Mouse (Mus musculus) liver (tissue): ENCODE measurements at regions not wholly inside any gene's neighbourhood (a gene's known extent, or its start where the extent isn't known, plus 50 kb on each side); places are given as distances from the start of the nearest gene placed in this dataset.

Source experiments
- DNase-seq: peaks from one replicate; pipeline ENCODE4 v3.0.0-alpha.2; 2020; ENCODE audit warnings: mixed read lengths

DNA sequence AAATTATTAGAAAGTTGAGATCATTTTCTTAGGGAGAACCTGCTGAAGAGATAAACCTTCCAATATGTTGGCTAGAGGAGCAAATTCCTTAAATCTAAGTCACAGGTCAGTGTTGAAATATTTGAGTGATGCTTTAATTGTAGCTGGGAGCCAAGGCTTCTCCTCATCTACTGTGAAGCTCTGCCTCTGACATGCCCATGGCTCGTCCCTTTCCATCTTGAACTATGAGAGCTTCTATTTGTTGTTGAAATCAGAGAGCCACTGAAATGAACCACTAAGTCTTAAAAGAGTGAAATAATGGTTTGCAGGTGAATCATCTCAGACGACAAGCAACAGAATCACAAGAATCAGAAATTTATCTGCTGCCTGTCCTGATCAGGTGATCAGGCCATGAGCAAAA, 579.0 kb upstream of the Intu start:
- no peak for DNase-seq

DNA sequence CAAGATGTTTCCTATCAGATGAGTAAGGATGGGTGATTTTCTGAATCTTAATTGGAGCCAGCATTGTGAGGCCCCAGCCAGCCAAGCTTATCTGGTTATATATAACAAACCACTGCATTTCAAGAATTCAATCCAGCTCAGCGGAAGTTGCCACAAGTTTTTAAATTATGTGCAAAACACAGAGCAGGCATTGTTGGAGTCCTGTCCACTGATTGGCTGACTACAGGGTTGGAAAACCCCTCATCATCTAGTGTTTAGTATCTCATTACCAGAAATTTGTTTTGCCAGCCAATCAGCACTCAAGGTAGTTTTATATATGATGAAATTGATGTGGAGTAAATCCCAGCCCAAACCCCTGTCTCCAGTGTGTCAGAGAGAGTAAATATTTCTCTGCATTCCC, 578.5 kb upstream of the Intu start:
- no peak for DNase-seq

DNA sequence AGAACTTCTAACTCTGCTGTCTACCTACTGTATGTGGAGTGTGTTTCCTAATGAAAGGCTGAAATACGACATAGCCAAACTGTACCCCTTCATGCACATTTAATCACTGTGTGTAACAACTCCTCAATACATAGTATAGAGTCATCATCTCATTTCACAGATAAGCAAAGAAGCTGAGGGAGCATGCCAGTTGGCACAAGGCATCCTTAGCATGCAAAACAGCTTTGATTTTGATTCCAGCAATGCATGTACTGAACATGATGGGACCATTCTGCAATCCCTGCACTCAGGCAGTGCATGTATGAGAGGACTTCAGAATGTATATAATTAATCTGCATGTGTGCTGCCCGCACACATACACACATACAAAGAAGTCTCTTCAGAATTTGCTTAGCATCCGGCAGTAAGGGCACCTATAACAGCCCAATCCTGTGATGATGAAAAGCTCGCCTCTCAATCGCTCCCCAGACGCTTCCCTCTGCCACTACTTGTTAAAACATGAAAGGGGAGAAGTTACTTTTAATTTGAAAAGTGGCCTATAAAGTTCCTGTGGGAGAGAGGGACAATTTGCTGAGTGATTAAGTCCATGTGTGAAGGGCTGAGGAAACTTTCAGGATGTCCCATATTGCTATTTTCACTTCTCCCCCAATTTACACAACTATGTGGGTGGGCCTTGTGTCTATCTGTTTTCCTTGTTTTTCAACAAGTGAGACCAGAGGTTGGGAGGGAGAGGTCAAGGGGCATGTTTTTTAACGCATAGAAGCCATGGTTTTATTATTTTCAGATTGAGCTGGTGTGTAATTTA, 569.0 kb upstream of the Intu start:
- no peak for DNase-seq

DNA sequence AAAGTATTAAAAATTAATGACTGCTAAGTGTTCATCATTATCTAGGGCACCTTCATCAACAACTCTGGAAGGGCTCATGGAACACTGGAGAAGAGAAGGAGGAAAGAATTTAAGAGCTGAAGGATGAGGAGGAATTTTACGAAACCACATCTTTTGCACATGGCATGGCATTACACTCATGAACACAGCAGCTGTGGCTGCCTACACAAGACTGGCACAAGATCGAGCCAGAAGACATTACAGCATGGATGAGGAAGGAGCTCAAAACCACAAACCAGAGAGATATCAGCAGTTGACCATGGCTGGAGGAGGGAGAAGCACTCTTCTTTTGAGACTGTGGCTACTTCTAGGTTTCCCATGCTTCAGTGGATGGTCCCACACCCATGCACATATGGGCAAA, 565.7 kb upstream of the Intu start:
- no peak for DNase-seq

DNA sequence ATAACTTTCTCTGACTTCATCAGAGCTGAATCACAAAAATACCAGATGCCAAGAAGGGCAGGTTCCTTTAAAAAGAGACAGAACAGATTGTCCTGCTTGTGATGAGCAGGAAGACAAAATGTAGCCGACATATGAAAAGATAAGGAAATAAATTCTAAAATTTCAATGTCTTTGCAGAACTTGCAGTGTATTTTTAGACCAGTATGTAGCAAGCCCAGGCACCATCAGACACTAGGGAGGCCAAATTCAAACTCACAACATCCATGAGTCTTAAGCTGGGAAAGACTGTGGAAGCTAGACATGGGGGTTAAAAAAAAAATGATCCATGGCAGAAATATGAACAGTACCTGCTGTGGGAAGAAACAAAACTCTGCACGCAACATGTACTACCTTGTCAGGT, 564.7 kb upstream of the Intu start:
- no peak for DNase-seq

DNA sequence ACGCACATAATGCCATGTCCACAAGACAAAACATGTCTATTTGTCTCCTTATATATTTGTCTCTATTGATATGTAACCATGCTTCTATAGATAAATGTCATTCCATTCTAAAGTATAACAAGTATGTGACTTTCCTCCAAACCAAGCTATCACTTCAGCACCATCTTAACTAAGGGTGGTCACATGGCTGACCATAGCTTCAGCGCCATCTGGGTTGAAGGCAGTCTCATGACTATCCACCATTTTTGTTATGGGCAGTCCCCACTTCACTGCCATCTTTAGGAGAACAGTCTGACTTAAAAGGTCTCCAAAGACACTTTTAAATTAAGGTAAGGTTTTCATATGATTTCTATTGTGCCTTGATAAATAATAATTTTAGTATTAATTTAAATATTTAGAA, 554.1 kb upstream of the Intu start:
- DNase-seq, result no peak

DNA sequence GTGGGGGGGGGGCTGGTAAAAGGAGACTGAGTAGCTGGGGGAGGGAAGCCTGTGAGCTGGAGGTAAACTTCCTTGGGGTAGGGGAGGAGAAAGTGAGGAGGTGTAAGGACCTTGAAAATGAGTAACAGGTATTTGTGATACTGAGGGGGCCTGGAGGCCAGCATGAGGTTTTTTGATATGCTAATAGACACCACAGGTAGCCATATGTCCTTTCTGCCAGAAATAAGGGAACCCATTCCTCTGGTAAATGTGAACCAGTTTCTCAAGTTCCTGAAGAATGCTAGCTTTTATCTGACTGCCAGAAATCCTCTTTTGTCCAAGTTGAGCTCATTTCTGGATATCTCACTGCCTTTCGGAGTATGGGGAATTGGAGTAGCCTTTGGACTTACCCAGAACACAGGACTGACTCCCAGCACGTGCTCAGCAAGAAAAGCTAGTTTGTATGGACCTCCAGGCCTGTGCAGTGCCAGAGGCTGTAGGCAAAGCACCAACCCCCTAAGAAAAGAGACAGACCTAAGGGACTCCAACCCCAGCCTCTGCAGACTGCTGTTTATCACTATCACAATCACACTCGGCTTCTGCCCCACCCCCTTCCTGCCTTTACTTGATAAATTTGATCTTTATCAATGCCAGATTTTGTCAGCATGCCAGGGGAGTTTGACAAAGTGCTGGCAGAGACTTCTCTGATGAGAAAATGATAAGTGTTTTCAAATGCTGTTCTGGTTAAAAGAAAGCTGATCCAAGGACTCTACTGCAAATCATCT, 552.0 kb upstream of the Intu start:
- DNase-seq, result peak; percentile 3

DNA sequence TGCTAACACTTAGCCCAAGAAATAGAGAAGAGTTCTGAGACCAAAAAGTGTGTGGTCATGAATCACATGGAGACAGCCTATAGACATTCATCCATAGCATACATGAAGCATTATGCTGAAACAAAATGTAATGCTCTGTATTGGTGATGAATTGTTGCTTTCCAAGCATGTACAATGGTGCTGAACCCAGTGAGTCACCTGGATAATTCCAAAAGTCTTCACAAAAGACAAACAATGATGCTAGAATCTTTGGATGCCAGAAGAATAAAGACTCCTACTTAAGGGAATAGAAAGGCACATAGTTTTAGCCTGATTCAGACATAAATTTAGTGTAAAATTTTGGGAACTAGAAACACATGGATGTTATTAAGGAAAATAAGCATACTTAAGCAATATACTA, 548.4 kb upstream of the Intu start:
- DNase-seq, result no peak

DNA sequence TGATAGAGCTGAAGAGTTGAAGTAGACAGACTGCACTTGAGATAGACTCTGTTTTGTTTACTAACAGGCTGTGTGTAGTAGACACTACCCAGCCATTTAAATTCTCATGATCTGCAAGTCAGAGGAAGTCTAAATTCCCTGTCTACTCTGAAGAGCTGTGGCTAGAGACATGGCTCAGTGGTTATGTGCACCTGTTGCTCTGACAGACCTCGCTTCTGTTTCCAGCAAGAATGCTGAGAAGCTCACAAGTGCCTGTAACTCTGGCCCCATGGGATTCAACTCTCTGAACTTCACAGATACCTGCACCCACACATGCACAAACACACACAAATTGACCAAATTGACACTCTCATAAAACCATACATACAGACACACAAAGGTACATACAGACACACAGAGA, 543.4 kb upstream of the Intu start:
- no peak for DNase-seq

DNA sequence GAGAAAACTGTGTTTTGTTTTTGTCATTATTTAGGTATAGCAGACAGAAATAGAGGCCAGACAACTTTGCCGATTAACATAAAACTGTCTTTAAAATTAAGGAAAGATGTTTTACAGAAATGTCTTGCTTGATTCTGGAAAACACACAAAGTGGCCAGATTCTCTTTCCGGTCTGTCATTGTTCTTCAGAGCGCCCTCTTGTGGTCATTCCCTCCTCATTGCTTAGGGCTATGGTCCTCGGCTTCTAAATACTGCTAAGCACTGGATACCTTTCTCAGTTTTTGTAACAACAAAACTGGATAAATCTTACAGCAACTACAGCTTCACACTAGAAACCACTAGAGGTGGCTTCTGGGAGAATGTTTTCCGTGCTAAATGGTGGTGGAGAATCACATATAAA, 532.5 kb upstream of the Intu start:
- peak; percentile 12 for DNase-seq

DNA sequence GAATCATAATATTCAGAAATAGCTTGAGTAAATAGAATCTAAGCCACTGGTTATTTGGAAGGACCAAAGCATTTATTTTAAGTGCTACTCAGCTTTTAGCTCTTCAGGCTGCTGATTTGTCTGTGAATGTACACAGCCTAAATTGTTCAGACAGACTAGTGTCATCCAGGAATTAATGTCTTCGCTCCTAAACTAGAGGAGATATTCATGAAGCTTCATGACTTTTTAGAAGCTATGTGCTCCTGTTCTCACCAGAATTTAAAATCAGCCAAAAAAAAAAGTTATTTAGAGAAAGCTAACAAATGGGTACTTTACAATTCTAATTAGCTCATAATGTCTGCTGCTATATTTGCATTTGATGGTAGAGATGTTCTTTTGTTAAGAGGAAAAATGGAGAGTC, 531.2 kb upstream of the Intu start:
- no peak for DNase-seq

DNA sequence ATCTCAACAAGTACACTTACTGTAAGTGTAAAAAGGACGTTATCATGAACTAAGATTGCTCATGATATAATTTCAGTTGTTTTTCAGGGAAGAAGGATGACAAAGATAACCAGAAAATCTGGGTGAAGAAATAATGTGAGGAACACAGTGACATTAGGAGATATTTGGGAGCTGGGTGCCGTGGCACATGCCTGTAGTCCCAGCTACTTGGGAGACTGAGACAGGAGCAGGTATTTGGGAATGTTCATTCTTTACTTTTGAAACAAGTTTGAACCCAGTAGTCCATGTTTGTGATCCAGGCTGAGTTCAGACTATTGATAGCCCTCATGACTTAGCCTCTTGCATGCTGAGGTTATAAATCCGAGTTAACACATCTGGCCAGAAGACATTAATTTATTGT, 528.2 kb upstream of the Intu start:
- DNase-seq, result no peak

DNA sequence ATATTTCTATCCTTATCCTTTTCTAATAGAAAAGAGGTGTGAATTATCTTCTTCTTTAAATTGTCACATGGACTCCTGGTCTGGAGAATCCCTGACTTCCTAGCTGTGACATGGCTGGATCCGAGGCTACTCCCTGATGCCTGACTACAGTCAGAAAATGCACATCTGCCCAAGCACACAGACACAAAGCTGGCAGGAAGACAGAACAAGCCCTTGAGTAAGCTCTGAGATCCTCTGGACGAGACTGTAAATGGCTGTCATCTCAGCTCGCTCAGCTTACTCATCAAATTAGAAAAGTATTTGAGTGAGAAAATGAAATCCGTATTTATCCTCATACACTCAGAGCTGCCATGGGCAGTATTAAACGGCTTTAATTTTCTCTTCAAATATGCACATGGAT, 521.0 kb upstream of the Intu start:
- no peak for DNase-seq

DNA sequence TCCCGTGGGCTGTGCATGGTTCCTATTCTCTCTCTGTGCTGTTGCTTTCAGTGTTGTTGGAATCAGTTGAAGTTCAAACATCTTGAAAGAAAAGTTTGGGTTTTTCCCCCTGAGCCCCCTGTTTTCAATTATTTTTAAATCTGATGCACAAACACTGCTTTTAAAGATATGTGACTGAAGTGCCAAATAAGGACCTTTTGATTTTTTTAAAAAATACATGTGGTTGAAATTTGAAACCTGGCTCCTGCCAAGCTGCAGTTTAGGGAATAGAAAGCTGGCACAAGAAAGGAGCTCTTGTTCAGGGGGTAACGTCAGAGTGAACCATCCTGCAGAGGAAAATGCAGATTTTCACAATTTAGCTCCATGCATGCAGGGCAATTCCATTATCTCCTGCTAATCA, 509.4 kb upstream of the Intu start:
- no peak for DNase-seq

DNA sequence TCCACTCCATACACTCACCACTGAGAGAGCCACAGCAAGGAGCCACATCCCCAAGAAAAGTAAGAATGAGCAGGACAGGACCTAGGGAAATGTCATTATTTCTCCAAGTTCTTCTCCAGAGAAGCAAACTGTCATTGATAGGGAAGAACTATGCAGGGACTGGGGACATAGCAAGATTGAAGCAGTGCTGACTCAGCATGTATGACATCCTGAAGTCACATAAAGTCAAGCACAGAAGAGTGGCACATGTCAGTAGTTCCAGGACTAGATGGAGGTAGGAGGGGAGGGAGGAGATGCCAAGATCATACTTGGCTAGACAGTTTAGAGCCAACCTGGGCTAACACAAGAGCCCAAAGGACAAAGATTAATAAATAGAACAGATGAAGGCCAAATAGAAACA, 503.4 kb upstream of the Intu start:
- no peak for DNase-seq

DNA sequence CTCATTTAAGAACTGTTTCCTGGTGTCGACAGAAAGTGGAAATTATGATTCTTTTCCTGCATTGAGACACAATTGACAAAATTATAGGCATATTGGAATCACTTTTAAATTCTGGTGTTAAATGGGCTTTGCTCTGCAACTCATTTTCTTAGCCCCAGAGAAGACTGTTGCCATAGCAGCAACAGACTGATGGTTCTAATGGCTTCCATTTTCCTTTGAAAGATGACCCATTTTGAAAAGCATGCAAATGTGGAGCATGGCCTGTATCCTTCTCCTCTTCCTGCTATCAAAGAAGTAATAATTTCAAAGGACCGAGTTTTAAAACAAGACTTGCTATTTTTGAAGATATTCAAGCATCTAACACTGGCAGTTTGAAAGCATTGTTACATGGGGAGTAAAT, 494.9 kb upstream of the Intu start:
- DNase-seq, result no peak

DNA sequence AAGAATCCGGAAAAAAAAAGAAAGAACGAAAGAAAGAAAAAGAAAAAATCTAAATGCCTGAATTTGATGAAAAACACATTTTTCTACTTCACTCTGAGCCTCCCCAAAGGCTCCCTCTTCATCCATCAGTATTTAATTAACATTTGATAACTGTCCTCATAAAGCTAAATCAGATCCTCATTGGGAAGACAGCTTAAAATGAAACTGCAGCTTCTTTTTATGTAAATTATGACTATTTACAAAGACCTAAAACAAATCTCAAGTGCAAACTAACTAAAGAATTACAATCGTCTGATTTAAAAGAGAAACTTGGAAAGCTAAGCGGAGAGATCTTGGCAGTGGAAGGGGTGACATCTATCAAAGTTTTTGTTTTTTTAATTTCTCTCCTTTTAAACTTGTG, 481.4 kb upstream of the Intu start:
- DNase-seq, result no peak

DNA sequence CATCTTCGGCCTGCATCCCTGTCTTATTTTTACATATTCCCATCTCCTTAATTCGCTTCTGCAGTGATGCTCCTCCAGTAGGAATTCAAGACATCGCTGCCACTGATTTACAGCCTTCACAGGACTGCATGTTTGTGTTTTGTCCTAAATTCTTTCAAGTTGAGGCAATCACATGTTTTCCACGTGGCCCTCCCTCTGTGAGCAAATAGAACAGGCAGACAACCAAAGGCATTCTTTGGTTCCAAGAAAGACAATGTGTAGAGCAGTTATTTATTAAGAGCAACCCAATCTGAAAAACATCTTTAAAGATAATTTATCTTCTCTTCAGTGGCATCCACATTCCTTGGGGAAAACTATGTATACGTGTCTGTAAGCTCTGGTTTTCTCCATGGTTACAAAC, 472.8 kb upstream of the Intu start:
- no peak for DNase-seq

DNA sequence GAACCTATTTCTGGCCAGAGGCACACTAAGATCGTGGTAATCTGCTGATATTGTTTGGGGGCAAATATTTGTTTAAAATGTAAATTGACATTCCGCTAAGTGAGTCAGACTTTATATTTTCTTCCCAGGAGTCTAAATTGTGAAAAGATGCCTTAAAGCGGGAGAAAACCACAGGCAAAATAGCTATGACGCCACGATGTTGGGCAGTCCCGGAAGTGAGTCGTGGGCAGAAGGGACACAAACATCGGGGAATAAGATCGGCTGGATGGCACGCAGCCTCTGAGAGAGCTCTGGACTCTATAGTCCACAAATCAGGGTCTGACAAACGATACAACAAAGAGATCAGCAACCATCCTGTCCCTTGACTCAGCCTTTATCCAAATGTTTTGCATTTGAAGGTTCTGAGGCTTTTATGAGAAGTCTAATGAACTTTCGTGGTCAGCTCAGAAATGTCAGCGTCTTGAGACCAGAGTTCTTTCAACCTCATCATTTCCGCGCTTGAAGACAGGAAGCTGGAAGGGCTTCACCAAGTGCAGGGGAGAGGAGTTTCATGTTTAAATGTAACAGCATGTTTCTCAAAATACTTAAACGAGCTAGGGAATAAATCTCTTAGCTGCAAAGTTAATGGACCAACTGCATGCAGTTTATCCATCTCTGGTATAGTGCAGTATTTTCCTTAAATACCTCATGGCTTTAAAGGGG, 472.2 kb upstream of the Intu start:
- DNase-seq, result no peak

DNA sequence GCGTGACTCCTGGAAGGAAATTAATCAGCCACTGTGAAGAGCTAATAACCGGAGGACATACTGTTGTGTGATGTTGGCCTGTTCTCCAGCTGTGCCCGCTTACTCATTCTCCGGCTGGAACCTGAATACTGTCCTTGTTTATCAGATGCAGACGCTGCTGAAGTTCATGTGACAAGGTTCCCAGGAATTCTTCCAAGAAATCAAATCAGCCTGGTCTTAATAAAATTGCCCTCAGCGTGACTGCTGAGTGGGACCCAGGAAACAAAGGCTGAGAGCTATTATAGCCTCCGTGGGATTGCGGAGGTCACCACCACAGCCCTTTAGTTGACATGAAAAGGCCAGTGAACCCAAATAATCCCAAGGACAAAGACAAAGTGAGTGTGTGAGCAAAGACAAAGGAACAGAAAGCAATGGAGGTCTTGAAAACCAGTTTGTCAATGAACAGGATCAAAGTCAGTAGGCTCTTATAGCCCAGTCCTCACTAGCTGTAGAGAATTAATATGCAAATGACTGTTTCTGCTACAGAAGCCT, 460.9 kb upstream of the Intu start:
- DNase-seq, result no peak

DNA sequence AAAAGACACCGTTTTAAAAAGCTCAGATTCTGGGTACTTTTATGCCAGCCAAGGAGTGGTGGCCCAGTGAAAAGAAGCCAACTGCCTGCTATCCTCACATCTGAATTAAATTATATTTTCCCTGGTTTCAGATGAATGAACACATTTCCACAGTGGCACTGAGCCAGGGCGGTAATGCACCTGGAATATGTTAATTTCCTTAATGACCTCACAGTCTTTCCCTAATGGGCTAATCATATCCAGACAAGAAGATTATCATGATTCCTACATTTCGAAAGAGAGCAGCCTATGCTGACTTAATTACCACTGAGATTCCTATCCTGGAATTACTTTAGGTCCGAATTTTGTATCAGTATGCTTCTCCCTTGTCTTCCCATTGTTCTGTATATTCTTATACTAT, 454.3 kb upstream of the Intu start:
- no peak for DNase-seq

DNA sequence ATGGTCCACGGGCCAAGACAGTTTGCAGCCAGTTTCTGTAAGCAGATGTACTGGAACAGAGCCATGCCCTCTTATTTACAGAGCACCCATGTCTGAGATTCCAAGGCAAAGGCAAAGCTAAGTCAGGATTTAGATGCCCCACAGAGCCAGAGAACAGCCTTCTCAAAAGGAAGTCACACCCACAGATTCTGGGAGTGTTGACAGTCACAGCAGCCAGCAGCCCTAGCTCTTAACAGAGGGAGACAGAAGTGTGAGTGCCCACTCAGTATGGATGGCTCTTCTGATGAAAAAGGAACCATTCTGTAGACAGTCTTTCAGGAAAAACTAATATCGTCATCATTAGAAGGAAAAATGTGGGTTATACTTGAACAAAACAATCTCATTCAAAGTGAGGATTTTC, 446.0 kb upstream of the Intu start:
- DNase-seq, result no peak

DNA sequence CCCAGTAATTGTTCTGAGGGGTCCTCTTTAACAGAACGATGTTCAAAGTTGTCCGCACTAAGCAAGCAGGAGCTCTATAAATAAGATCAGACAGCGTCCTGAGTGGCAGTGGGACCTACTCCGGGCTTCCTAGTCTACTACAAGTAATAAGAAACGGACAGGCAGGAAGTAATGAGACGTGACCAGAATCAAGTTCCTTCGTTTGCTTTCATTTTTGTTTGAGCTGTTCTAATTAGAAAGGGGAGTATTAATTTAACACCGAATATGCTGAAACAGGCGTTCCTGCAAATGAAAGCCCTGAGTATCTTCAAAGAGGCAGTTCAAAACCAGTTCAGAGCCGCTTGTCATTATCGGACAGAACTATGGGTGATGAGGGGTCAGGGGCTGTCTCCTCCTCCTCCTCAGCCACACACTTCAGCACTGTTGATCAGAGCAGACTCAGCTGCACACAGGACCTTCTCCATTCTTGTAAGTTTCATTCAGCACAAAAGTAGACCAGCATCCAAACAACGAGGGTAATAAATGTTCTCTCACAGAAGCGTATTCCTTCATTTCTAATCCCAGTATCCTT, 439.2 kb upstream of the Intu start:
- DNase-seq, result no peak
